Mouse (Mus musculus) heart, adult 9 months (tissue): ENCODE results near the gene Fam169b.
"Not testable (repeated sequence)": the region's sequence is repeated elsewhere in the genome, so short reads cannot be mapped to it uniquely, and the experiment has no call there.

ENCODE experiments used
- DNase-seq, 2 experiments: peaks; one replicate each; pipeline ENCODE4 v3.0.0; 2022; ENCODE audit warnings: low spot score in 2 of 2

Gene Fam169b

DNA sequence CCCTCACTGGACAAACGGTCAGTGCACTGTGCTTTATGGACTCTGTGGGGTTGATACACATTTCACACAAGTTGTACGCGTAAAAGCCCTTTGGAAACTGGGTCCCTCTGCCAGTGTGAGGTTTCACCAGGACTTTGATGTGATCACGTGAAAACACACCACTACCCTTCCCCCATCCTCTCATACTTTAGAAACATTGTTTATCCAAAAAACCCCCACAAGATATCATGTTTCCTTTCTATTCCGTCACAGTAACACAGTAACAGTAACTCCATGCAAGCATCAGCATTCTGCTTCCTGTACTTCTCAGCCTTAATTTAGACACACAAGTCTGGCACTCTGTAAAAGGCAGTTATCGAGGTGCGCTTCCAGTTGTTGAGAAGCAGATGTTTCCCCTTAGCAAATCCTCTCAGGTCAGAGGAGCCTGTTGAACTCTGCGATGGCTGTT is 12.2 kb downstream of the Fam169b start:
- peak in 1 of 2 experiments; percentile 50 for DNase-seq

DNA sequence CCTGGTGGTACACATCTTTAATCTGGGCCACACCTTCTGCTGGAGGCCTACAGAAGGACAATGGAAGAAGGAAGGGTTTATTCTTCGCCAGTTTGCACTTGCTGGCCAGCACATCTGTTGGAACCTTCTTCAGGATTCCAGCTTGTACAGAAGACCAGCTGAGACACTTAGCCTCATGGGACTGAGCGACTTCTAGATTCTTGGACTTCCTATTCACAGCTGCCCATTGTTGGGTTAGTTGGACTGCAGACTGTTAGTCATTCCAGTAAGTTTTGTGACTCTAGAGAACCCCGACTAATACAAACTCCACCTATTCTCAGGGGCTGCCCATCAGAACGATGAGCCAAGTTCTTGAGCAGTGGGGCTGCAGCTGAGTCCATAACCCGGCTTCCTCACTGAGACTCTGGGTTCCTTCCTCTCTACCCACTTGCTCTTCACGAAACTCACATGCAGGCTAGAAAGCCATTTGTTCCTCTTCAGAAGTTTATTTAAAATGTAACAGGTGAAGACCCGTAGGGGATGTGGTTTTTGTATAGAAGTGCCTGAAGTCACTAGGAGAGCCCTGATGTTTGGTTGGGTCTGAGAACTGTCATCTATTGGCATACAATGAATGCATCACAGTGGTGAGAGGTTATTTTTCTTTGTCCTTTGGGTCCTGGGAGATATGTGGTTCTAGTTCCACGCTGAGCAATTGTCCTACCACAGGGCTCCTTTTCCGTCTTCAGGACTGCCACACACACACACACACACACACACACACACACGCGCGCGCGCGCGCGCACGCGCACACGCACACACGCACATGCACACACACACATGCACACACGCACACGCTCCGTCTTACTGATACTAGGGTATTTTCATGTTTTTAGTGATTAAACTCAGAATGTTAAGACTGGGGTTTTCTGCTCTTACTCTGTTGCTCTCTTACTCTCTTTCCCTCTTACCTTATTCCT is 13.2 kb downstream of the Fam169b start:
- peak in 1 of 2 experiments; percentile 46 for DNase-seq

DNA sequence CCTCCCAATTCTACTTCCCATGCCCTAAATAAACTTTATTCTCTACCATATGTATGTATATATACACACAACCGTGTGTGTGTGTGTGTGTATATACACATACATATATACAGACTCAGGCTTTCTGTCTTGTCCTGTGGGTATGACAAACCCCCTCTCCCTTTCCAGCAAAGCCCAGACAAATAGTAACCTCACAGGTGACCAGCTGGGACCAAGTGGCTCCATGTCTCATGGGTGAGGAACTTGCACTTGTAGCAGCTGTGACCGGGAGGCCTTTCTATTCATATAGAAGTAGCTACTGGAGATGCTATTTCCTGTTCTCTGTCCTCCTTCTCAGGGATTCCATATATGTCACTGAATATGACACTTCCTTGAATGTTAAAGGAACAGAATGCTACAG is 13.9 kb downstream of the Fam169b start:
- no peak for DNase-seq

DNA sequence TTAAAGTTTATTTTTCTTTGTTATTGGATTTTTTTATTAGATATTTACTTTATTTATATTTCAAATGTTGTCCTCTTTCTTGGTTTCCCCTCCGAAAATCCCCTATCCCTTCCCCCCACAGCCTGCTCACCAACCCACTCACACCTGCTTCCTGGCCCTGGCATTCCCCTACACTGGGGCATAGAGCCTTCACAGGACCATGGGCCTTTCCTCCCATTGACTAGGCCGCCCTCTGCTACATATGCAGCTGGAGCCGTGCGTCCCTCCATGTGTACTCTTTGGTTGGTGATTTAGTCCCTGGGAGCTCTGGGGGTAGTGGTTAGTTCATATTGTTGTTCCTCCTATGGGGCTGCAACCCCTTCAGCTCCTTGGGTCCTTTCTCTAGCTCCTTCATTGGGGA is 14.4 kb downstream of the Fam169b start:
- not testable (repeated sequence) for DNase-seq

DNA sequence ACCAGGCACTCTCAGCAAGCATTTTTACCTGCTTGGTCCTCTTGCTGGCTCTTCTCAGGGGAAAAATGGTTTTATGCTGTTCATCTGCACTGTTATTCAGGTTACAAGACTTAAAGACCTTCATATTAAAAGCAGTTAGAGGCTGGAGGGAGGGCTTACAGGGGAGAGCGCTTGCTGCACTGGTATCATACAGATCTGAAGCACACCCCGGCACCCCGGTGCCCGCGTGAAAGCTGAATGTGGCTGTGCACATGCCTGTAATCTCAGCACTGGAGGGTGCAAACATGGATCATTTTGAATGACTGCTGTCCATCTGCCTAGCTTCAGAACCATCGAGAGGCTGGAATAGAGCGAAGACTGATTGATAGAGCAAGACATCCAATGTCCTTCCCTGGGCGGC is 15.4 kb downstream of the Fam169b start:
- DNase-seq, result no peak

DNA sequence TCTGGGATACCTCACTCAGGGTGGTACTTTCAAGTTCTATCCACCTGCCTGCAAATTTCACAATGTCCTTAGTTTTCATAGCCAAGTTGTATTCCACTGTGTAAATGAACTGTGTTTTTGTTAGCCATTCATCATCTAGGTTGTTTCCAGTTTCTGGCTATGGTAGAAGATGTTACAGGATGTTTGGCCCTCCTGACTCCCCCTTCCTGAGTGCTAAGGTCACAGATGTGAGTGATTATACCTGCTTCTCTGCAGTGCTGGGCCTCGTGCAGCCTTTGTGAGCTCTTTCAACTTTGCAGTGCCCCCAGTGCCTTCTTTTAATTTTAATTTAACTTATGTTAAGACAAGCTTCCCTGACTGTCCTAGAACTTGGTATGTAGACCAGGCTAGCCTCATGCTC is 18.0 kb downstream of the Fam169b start:
- DNase-seq, result no peak

DNA sequence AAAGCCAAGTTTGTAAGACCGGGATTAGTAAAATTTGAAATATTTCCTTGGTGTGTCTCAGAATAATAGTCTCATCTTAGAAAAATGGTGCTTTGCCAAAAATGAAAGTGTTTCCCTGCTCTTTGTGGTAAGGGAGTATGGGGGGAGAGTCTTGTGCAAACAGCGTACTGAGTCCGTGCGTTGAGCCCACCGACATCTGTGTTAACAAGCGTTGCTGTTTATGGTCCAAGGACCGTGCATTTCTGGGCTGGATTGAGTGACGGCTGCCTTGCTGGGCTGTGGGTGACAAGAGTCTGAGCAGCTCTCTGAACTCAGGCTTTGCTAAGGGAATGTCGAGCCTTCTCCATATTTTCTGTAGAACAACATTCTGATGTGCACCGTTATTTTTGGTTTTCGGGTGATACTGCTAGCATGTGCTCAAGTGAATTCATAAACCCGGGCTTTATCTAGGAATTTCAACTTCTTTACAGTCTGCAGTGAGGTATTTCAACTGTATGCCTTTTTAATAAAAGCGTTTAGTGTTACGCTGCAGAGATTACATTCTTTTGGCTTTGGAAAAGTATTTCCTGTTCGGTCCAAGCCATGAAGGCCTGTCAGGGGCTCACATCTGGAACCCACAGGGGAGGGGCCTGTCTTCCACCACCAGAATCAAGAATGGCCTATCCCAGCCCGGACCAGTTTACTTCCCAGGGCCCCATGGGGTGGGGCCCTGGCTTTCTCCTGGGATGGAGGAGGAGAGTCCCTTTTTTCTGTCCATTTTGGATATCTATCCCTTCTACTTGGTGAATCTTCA is 20.6 kb downstream of the Fam169b start:
- no peak for DNase-seq

DNA sequence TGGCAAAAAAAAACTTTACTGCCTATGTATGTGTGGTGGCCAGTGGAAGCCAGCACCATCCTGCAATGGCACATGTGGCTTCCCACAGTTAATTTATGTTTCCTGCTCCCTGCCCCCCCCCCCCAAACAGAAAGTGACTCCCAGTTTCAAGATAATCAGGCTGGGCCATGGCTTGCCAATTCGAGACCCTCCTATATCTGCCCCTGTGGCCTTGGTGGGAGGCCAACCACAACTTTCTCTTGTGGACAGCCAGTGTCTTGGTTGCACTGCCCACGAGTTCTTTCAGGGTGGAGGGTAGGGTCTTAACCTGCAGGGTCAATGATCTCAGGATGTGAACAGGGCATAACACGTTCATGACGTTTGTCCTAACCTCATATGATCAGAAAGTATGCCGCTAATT is 22.8 kb downstream of the Fam169b start:
- DNase-seq, result no peak

DNA sequence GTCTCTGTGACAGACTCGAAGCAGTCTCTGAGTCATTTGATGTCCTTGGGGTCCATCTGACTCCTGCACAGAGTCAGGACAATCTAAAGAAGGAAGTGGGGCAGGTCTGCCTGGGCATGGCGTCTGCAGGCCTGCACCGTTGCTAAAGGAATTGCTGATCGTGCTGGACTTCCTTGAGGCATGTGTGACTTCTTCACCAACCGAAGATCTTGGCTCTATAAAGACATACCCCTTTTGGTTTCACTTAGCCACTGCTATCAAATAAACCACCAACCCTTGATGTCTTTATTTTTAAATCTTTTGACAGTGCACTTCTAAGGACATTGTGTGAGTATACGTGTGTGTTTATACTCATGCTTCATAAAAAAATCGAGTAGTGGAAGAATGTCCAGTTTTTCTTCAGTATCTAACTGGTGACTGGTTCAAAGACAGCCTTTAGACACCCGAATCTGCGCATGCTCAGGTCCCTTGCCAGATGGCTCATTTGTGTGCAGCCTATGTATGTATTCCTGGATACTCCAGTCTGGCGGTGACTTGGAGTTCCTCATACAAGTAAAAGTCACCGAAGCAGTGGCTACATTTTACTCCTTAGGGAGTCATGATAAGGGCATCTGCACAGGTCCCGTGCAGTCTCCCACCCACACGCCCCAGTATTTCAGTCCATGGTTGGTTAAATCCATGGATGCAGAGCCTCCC is 24.9 kb downstream of the Fam169b start:
- no peak for DNase-seq

DNA sequence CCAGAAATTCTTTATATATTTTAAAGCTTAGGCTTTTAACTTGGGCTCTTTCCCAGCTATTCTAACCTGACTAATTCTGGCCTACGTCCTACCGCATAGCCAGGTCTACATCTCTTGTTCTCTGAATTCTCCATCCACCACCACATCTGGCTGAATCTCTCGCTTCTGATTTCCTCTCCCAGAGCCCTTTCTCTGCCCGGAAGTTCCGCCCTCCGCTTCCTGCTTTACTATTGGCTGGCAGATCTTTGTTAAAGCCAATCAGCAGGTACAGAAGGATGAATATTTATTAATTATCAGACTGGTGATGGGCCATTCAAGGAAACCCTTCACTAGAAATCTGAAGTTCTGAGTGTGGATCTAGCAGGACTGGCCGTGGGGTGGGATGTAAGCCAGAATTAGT is 27.5 kb downstream of the Fam169b start:
- no peak for DNase-seq

DNA sequence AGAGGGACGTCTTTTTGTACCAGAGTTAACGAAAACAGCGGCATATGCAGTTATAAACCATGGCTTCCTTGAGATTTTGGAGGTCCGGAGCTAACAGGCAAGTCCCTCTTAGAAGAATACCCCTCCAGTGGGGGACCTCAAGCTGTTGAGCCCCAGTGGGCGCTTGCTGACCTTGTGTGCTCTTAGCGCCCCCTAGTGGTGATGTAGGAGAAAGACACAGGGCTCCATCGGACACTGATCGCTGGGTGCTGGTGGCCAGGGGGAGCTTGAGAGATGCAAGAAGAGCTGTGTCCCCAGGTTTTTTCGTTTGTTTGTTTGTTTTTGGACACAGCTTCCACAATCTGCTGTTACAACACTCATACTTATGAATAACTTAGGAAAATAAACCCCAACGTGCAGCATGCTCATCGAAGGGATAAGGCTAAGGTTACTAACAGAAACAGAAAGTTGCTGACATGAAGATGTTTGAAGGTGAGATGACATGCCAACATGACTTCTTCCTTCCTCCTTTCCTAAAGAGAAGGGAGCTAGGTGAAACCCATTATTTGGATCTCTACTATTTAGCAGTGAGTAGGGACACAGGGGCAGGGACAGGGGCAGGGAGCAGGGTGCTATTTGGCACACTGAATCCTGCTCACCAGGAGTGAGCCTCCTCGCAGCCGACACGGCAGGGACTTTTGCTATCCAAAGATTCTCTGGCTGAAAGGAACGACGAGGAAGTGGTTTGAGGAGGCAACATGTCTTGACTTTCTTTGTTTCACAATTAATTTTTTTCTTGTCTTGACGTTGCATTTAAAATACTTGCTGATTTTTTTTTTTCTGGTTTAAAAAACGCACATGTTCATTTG is 29.2 kb downstream of the Fam169b start:
- peak; percentile 49 to 62 for DNase-seq

DNA sequence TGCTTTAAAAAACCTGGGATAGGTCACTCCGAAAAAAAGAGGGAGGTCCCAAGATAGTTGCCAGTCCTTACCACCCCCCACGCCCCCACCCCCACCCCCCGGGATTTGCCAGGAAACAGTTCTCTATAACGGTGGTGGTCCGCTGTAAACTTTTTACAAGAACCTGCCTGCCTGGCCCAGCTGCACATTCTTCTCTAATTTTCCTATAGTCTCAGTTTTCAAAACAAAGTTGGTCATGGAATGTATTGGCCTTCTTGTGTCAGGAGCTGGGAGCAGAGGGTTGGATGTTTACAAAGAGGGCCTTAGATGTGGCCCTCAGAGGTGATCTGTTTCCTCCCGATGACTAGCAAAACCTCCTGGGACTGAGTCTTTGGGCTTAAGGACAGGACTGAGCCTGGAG is 30.0 kb downstream of the Fam169b start:
- no peak for DNase-seq

DNA sequence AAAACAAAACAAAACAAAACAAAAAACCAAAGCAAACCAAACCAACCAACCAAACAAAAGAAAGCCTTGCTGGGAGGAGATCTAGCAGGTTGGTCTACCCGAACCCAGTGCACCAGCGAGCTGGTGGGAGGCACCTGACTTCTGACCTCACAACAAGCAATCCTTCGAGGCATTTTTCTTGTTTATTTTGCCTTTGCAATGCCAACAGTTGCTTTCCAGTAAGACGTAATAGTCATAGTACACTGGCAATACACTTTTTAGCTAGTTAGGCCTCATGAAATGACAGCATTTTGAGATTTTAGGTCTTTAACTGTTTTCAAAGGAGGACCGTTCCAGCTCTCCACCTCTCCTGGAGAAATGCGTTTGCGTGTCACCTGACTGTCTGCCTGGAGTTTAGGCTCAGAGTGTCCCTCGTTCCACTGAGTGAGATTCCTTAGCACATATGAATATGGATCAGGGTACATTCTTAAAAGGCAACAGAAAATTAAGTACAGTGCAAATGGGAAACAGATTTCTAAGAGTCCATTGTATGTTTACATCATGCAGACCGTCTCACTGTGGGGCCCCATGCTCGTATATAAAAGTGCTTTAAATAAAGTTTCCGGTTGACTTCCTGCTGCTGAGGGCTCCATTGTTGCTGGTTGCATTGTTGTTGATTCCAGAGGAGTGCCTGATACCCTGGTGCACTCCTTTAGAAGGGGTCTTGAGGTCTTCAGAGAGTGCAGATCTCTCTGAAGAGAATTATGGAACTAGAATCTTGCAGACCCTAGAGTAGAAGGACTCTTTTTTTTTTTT is 32.3 kb downstream of the Fam169b start:
- DNase-seq, result no peak

DNA sequence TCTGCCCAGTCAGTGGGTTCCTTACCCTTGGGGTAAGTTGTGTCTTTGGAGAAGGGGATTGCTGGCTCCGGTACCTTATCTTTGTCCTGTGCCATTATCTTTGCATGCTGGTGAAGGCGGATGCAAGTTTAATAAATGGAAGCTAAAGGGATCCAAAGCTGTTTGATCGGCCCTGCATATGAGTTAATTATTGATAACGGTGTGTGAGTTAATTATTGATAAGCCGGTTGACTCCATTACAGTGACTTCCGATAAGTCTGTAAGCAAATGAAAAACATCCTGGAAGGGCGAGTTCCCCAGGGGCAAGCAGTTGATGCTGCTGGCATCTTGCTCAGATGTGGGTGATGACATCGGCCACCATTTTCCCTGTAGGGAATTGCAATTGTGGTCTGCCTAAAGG is 33.1 kb downstream of the Fam169b start:
- no peak for DNase-seq

DNA sequence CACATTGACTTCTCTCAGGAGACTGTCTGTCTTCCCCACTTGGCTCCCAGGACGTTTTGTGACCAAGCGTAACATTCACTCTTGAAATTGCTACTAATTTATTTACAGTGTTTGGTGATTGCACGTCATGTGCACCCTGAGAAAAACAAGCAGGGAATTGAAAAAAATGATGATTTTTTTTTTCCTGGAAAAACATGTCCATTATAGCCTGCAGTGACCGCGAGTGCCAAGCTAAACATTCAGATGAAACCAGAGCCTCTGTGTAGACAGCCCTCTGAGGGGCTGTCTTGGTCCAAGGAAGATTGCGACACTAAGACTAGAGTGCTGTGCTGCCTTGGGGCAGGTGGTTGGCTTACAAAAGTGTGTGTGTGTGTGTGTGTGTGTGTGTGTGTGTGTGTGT is 37.8 kb downstream of the Fam169b start:
- DNase-seq, result peak; percentile 54 to 55

DNA sequence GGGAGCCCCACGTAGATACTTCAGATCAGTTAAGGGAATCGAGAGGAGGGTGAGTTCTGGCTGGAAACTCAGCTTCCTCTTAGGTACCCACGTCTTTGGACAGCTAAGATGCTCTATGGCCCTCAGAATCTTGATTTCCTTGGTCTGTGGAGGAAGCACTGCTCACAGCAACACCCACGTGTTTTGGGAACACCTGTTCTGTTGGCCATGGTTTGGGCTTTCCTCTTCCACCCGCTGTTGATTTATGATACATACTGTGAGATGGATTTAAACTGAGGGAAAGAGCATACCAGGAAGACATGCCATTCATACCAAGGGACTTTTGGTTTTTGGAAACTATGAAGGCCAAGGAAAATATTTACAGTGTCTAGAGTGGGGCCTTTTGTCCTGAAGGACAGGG is 38.8 kb downstream of the Fam169b start:
- no peak for DNase-seq

DNA sequence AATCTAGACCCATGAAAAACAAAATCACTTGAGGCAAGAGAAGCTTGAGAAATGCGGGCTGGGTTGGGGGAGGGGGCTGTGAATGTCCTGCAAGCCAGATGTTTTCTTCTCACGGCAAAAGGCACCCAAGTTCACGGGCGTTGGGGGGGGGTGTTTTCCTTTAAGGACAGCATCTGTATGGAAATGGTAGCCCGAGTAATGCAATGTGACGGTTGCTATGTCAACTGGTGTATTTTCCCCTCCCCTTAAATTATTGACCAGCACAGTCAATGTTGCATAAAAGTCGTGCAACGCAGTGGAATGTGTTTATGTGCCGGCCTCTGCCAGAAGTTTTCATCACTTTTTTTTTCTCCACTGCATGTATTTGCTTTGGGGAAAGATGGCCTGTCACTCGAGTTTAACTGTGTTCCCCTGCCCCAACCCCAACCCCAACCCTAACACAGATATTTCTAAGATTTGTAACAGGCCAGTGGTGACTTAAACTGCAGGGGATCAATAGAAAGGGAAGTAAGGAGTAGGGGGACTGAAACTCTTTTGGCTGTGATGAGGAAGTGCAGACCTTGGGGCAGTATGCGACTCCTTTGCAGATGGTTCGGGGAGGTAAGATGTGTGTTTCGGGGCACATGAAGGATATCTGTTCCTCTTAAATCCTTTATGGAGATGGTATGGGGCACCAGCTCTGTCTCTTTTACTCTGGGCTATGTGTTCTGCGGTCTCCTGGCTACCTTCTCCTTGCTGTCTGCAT is 39.6 kb downstream of the Fam169b start:
- DNase-seq, result no peak

DNA sequence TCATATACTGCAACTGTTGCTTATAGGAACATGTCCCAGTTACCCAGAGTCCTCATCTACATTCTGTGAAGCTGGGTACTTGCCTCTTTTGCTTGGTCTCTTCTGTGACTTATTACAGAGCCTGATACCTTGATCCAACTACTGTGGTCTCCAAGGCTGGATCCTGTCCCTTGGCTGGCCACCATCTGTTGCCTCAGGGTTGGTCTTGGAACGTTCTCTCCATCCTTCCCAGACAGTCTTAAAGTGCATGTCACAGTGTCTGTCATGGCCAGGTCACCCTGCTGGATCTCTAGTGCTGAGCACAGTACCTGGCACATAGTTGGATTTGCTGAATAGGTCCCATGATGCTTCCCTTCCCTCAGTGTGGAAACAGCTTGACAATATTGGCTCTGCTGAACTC is 40.6 kb downstream of the Fam169b start:
- DNase-seq, result no peak

DNA sequence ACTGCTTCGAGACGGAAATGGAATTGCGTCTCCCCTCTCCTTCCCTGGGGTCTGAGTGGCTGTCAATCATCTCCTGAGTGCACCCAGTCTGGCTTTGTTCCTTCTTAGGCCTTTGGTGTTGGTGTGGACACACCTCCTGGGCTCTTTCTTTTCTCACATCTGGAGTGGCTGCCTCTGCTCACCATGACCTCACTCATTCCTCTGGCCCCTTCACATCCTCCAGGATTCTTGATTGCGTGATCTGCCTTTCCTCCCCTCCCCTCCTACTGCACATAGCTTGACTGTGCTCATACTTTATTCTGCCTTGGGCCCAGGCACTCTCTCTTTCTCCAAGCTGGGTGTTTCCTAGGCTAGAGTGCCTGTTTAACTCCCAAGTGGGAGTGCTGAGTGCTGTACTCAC is 41.4 kb downstream of the Fam169b start:
- no peak for DNase-seq
